Mouse (Mus musculus): ENCODE measurements at regions not wholly inside any gene's neighbourhood (a gene's known extent, or its start where the extent isn't known, plus 50 kb on each side); places are given as distances from the start of the nearest gene placed in this dataset.

GRCm38 (mm10) chr13:115329000-115329960 is 227.5 kb upstream of the Itga1 start:
- TF ChIP-seq CTCF (IDR thresholded peaks at IDR 0.05; ENCODE audit: borderline replicate concordance, insufficient read depth, low read length) (no peak), POLR2A (IDR thresholded peaks at IDR 0.05; ENCODE audit: low read depth, low read length) (no peak)
